Mouse (Mus musculus): Measurements from ENCODE around the gene Cldn20.

DNA sequence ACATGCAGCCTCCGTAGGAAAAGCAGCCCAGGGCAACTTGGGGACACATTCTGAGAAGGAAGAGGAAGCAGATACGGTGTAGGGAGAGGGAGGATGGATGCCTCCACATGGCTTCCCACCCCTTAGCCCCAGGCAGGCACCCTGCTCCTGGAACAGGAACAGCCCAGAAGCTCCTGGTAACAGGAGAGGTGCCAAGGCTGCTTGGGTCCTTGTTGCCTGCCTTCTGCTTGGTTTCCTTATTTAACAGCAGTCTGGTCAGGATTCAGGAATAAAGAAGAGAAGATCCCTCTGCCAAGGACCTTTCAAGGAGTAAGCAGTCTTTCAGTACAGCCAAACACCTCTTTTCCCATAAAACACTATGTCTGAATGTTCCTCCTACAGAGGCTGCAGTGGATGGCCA lies 36.8 kb upstream of the Cldn20 start:
- no peak for TF ChIP-seq GATA1 (IDR thresholded peaks at IDR 0.05; ENCODE audit: borderline replicate concordance, low read length)
- TF ChIP-seq FLI1 (IDR thresholded peaks at IDR 0.05; ENCODE audit: low read length), result no peak
